Mouse (Mus musculus) CH12.LX (cell line): ENCODE data around the gene Ttf2. TPM values are rescaled to one million over a fixed set of nuclear protein-coding genes. Genes with fewer than 3 reads are reported as not detected.

ENCODE experiments used
- DNase-seq: peaks from one replicate; pipeline ENCODE4 v3.0.0-alpha.2; 2013; ENCODE audit errors: extremely low read depth
- H3K27ac ChIP-seq: 2 replicates; pipeline ENCODE4 v1.5.1; 2012; ENCODE audit warnings: low read depth, mild to moderate bottlenecking, control low read depth, moderate library complexity; ENCODE audit not compliant: insufficient read depth
- H3K27me3 ChIP-seq: replicated peaks from 2 replicates; pipeline ENCODE3; 2012; ENCODE audit warnings: inconsistent platforms
- H3K36me3 ChIP-seq, 2 experiments: replicated peaks in 1 of 2; 2 replicates each; pipeline versions ENCODE3 to v1.6.1; 2012; ENCODE audit warnings: inconsistent platforms in 1 of 2, low read length in 1 of 2, mild to moderate bottlenecking in 1 of 2, mixed read lengths in 1 of 2, moderate library complexity in 1 of 2; ENCODE audit not compliant: control insufficient read depth in 1 of 2, insufficient read depth in 1 of 2
- H3K4me1 ChIP-seq, 2 experiments: 2 replicates each; pipeline ENCODE4 v1.6.1; 2012; ENCODE audit warnings: inconsistent platforms in 1 of 2, moderate library complexity in 1 of 2; ENCODE audit not compliant: insufficient read depth in 2 of 2, control insufficient read depth in 1 of 2
- H3K4me2 ChIP-seq: 2 replicates; pipeline ENCODE4 v1.6.1; 2012; ENCODE audit warnings: low read depth, mild to moderate bottlenecking, control low read depth; ENCODE audit not compliant: poor library complexity, insufficient read depth, severe bottlenecking
- H3K4me3 ChIP-seq, 3 experiments: fragments of 150-350 bp in 1 of 3; sonication (generic) in 1 of 3; replicated peaks in 1 of 3; 2 replicates each; pipeline versions ENCODE3 to v1.5.1; 2011 to 2012; ENCODE audit warnings: low read depth in 2 of 3, low read length in 2 of 3, mild to moderate bottlenecking in 2 of 3, moderate library complexity in 2 of 3, control low read depth in 1 of 3, improper control_type of control experiment in 1 of 3, inconsistent platforms in 1 of 3, mixed read lengths in 1 of 3; ENCODE audit not compliant: poor library complexity in 1 of 3
- H3K79me2 ChIP-seq: replicated peaks from 2 replicates; pipeline ENCODE4 v1.6.1; 2012; ENCODE audit warnings: mild to moderate bottlenecking, moderate library complexity; ENCODE audit not compliant: control insufficient read depth, poor library complexity, insufficient read depth, severe bottlenecking; ENCODE audit errors: extremely low read depth
- H3K9ac ChIP-seq: 2 replicates; pipeline ENCODE4 v1.6.1; 2012; ENCODE audit warnings: low read depth, mild to moderate bottlenecking, control low read depth, moderate library complexity; ENCODE audit not compliant: insufficient read depth
- H3K9me3 ChIP-seq: replicated peaks from 2 replicates; pipeline ENCODE3; 2012; ENCODE audit warnings: low read length, inconsistent platforms, mixed read lengths
- EP300 ChIP-seq: IDR thresholded peaks from 2 replicates; pipeline ENCODE4 v1.6.1; 2011; ENCODE audit warnings: low read length, improper control_type of control experiment
- ETS1 ChIP-seq: conservative IDR thresholded peaks from 2 replicates; pipeline ENCODE4 v1.6.1; 2012; ENCODE audit warnings: low read depth, mild to moderate bottlenecking, inconsistent platforms, low read length, improper control_type of control experiment, moderate library complexity
- GABPA ChIP-seq: IDR thresholded peaks from 2 replicates; pipeline ENCODE4 v1.6.1; 2012; ENCODE audit warnings: low read depth, low read length, improper control_type of control experiment, inconsistent platforms; ENCODE audit not compliant: insufficient replicate concordance
- IRF4 ChIP-seq: IDR thresholded peaks from 2 replicates; pipeline ENCODE4 v1.6.1; 2014; ENCODE audit warnings: low read depth, mild to moderate bottlenecking, inconsistent platforms, low read length, improper control_type of control experiment
- JUN ChIP-seq: IDR thresholded peaks from 2 replicates; pipeline ENCODE4 v1.6.1; 2011; ENCODE audit warnings: low read depth, mild to moderate bottlenecking, low read length, improper control_type of control experiment, moderate library complexity; ENCODE audit not compliant: insufficient read depth
- JUND ChIP-seq: conservative IDR thresholded peaks from 2 replicates; pipeline ENCODE4 v1.6.1; 2011; ENCODE audit warnings: low read depth, low read length, improper control_type of control experiment
- MAX ChIP-seq: IDR thresholded peaks from 2 replicates; pipeline ENCODE4 v1.6.1; 2011; ENCODE audit warnings: low read length, improper control_type of control experiment
- MAZ ChIP-seq: IDR thresholded peaks from 2 replicates; pipeline ENCODE4 v1.6.1; 2012; ENCODE audit warnings: low read depth, mild to moderate bottlenecking, inconsistent platforms, low read length, improper control_type of control experiment, moderate library complexity
- MEF2A ChIP-seq: IDR thresholded peaks from 2 replicates; pipeline ENCODE4 v1.6.1; 2014; ENCODE audit warnings: low read depth, mild to moderate bottlenecking, inconsistent platforms, low read length, improper control_type of control experiment, borderline replicate concordance
- MXI1 ChIP-seq: IDR thresholded peaks from 2 replicates; pipeline ENCODE4 v1.6.1; 2011; ENCODE audit warnings: mild to moderate bottlenecking, low read depth, low read length, improper control_type of control experiment
- NELFE ChIP-seq: IDR thresholded peaks from 2 replicates; pipeline ENCODE4 v1.6.1; 2011; ENCODE audit warnings: low read depth, low read length, improper control_type of control experiment
- PAX5 ChIP-seq: IDR thresholded peaks from 2 replicates; pipeline ENCODE4 v1.6.1; 2012; ENCODE audit warnings: low read length, inconsistent platforms, mixed read lengths
- POLR2A ChIP-seq: IDR thresholded peaks from 2 replicates; pipeline ENCODE4 v1.6.1; 2011; ENCODE audit warnings: low read depth, mild to moderate bottlenecking, improper control_type of control experiment, low read length
- POLR2AphosphoS2 ChIP-seq: IDR thresholded peaks from 2 replicates; pipeline ENCODE4 v1.6.1; 2011; ENCODE audit warnings: low read depth, low read length, improper control_type of control experiment
- RAD21 ChIP-seq: IDR thresholded peaks from 2 replicates; pipeline ENCODE4 v1.6.1; 2011; ENCODE audit warnings: low read depth, mild to moderate bottlenecking, low read length, improper control_type of control experiment, moderate library complexity
- SIN3A ChIP-seq: IDR thresholded peaks from 2 replicates; pipeline ENCODE4 v1.6.1; 2012; ENCODE audit warnings: low read length, improper control_type of control experiment, inconsistent platforms
- SMC3 ChIP-seq: IDR thresholded peaks from 2 replicates; pipeline ENCODE4 v1.6.1; 2011; ENCODE audit warnings: low read depth, low read length, improper control_type of control experiment
- TCF12 ChIP-seq: IDR thresholded peaks from 2 replicates; pipeline ENCODE4 v1.6.1; 2014; ENCODE audit warnings: low read depth, mild to moderate bottlenecking, inconsistent platforms, low read length, improper control_type of control experiment
- USF1 ChIP-seq: IDR thresholded peaks from 2 replicates; pipeline ENCODE4 v1.6.1; 2014; ENCODE audit warnings: low read depth, mild to moderate bottlenecking, inconsistent platforms, low read length, improper control_type of control experiment
- ZC3H11A ChIP-seq: IDR thresholded peaks from 2 replicates; pipeline ENCODE4 v1.6.1; 2012; ENCODE audit warnings: low read depth, mild to moderate bottlenecking, inconsistent platforms, low read length, improper control_type of control experiment
- ZNF384 ChIP-seq: IDR thresholded peaks from 2 replicates; pipeline ENCODE4 v1.6.1; 2012; ENCODE audit warnings: low read depth, low read length, improper control_type of control experiment, inconsistent platforms
- dilution Hi-C: fragments of 300-500 bp; cut with MboI; formaldehyde crosslinking; loops from 2 replicates; pipeline ENCODE4 v1.14.3; 2020; ENCODE audit warnings: low sequenced_read_pairs; ENCODE audit not compliant: extremely low pct_unique_long_range_greater_than_20kb, extremely low pct_ligation_motif_present
- in situ Hi-C: fragments of 300-500 bp; cut with MboI; formaldehyde crosslinking; loops from 3 replicates; pipeline ENCODE4 v1.14.3; 2019; ENCODE audit warnings: low sequenced_read_pairs, low pct_ligation_motif_present, low pct_unique_long_range_greater_than_20kb, mixed read lengths
- polyA plus RNA-seq: library from polyadenylated mRNA; unstranded; fragments of >175 nt; gene quantifications from 2 replicates; pipeline ENCODE4 v1.2.1, GENCODE M21; 2012; ENCODE audit warnings: low read depth; ENCODE audit not compliant: insufficient read length
- total RNA-seq, 2 experiments: library from RNA; depleted of rRNA; stranded (reverse); fragments of 300-350 nt in 1 of 2; fragments of >200 nt in 1 of 2; gene quantifications; 2 replicates each; pipeline ENCODE4 v1.2.3; 2012 to 2014

The Ttf2 gene
- total and polyA plus RNA-seq, 3 experiments, result 27.2 to 34.0 (median 29.7) TPM

DNA sequence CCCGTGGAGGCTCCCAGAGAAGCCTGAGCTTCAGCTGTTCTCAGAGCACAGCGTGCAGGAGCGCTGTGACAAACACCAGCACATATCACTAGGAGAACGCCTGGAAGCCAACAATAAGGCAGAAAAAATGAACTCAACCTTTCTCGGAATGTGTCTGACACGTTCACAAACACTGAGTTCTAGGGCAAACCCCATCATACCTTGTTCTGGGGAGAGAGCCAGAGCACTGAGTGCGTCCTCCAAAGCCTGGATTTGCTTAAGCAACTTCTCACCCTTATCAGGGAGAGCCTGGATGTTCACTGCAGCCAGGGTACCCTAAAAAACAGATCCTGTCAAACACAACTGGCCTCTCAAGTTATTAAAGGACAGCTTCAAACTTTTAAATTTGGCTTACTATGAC, 8.0 kb downstream of the Ttf2 start:
- Histone ChIP-seq H3K27me3 (no peaks in the 10 kb centered on the region), H3K4me1 (no peaks in the 10 kb centered on the region), H3K9me3 (no peaks in the 10 kb centered on the region), H3K4me3 (no peak overlapping the region), H3K36me3 (peaks cover 70 to 98% of the 10 kb centered on the region in 2 experiments), H3K9ac (no peak overlapping the region), H3K4me2 (no peak overlapping the region), H3K27ac (no peak overlapping the region), H3K79me2 (no peaks in the 10 kb centered on the region)
- TF ChIP-seq MEF2A (no peak), SIN3A (no peak), JUND (no peak), TCF12 (no peak), ZNF384 (no peak), IRF4 (no peak), MAX (no peak), MXI1 (no peak), MAZ (no peak), NELFE (no peak), RAD21 (no peak), USF1 (no peak)
- dilution Hi-C loops, result no loop called here
- no peak for DNase-seq
- in situ Hi-C loops, result loop anchor here (25.0 kb wide), 1 partner anchor 851 kb away; no protein-coding TSS in a partner anchor

DNA sequence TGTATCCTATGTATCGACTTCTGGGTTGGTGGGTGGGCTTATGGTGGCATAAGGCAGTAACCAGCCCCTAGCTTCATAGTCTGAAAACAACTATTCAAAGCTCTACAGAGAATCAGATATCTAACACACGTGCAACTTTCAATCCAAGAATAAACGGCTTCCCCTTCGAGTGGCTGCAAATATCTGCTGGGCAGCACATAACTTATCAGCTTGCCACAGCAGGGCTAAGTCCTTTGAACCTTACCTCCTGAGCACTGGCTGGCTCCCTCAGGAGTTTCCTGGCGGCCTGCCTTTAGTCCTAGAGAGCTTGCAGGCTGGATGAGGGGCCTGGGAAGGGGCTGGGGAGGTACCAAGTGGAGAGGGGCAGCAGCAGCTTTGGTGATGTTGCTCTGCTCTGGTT, 8.5 kb downstream of the Ttf2 start:
- Histone ChIP-seq H3K4me2 (no peak overlapping the region), H3K9me3 (no peaks in the 10 kb centered on the region), H3K4me3 (no peak overlapping the region), H3K79me2 (no peaks in the 10 kb centered on the region), H3K36me3 (peaks cover 72 to 98% of the 10 kb centered on the region in 2 experiments), H3K27me3 (no peaks in the 10 kb centered on the region), H3K4me1 (no peaks in the 10 kb centered on the region), H3K9ac (no peak overlapping the region), H3K27ac (no peak overlapping the region)
- in situ Hi-C loops, result loop anchor here (25.0 kb wide), 1 partner anchor 851 kb away; no protein-coding TSS in a partner anchor
- no peak for DNase-seq
- dilution Hi-C loops, result no loop called here
- TF ChIP-seq MEF2A (no peak), EP300 (no peak), SIN3A (no peak), POLR2AphosphoS2 (no peak), JUN (no peak), ETS1 (no peak), ZNF384 (no peak), SMC3 (no peak), ZC3H11A (no peak), PAX5 (no peak), POLR2A (no peak), GABPA (no peak), MAZ (no peak), MAX (no peak)
